Mouse (Mus musculus): ENCODE results near the gene Fut1.
"Not testable (repeated sequence)": the region's sequence is repeated elsewhere in the genome, so short reads cannot be mapped to it uniquely, and the experiment has no call there.

Fut1 gene

GRCm38 (mm10) chr7:45638623-45639401 is 21.7 kb downstream of the Fut1 start:
- in situ Hi-C loops (cut with MboI, MseI): no loop called here

GRCm38 (mm10) chr7:45639561-45640027 is 22.5 kb downstream of the Fut1 start, which contains the start of gene Mamstr:
Gene Mamstr, plus strand, starts transcription at chr7:45639977.
- in situ Hi-C loops (cut with MboI, MseI): no loop called here

- in situ Hi-C loops (cut with MboI, MseI): no loop called here
Measured at GRCm38 (mm10) chr7:45640191-45640957, 23.3 kb downstream of the Fut1 start.

- in situ Hi-C loops (cut with MboI, MseI): no loop called here
Measured at GRCm38 (mm10) chr7:45641391-45642040, 24.4 kb downstream of the Fut1 start.

- in situ Hi-C loops (cut with MboI, MseI): no loop called here
Measured at GRCm38 (mm10) chr7:45642083-45642482, 25.0 kb downstream of the Fut1 start.

GRCm38 (mm10) chr7:45642503-45643255 is 25.6 kb downstream of the Fut1 start:
- in situ Hi-C loops (cut with MboI, MseI): no loop called here

GRCm38 (mm10) chr7:45643441-45644178 is 26.5 kb downstream of the Fut1 start:
- in situ Hi-C loops (cut with MboI, MseI): no loop called here

- in situ Hi-C loops (cut with MboI, MseI): no loop called here
Measured at GRCm38 (mm10) chr7:45644183-45644582, 27.1 kb downstream of the Fut1 start.

- in situ Hi-C loops (cut with MboI, MseI): no loop called here
Measured at GRCm38 (mm10) chr7:45644872-45645590, 27.9 kb downstream of the Fut1 start.

- in situ Hi-C loops (cut with MboI, MseI): no loop called here
Measured at GRCm38 (mm10) chr7:45645591-45645971, 28.5 kb downstream of the Fut1 start.

- in situ Hi-C loops (cut with MboI, MseI): no loop called here
Measured at GRCm38 (mm10) chr7:45646671-45647070, 29.6 kb downstream of the Fut1 start.

GRCm38 (mm10) chr7:45649351-45649750 is 32.3 kb downstream of the Fut1 start:
- in situ Hi-C loops (cut with MboI, MseI): no loop called here

GRCm38 (mm10) chr7:45650484-45650883 is 33.4 kb downstream of the Fut1 start:
- in situ Hi-C loops (cut with MboI, MseI): not testable (repeated sequence)

GRCm38 (mm10) chr7:45654424-45655047 is 37.4 kb downstream of the Fut1 start:
- in situ Hi-C loops (cut with MboI, MseI): no loop called here

- in situ Hi-C loops (cut with MboI, MseI): no loop called here
Measured at GRCm38 (mm10) chr7:45660746-45661478, 43.8 kb downstream of the Fut1 start.

- in situ Hi-C loops (cut with MboI, MseI): not testable (repeated sequence)
Measured at GRCm38 (mm10) chr7:45661702-45662101, 44.6 kb downstream of the Fut1 start.

GRCm38 (mm10) chr7:45665303-45666138 is 48.4 kb downstream of the Fut1 start:
- in situ Hi-C loops (cut with MboI, MseI): no loop called here

- in situ Hi-C loops (cut with MboI, MseI): no loop called here
Measured at GRCm38 (mm10) chr7:45666161-45666560, 49.1 kb downstream of the Fut1 start, which contains the start of gene Fut2. Gene Fut2, minus strand, starts transcription at chr7:45666394.

Measured in T-helper 1 cell (primary cell).